Mouse (Mus musculus): ENCODE data around the gene Nvl. TPM values are rescaled to one million over a fixed set of nuclear protein-coding genes. Genes with fewer than 3 reads are reported as not detected.

Nvl gene
- polyA plus RNA-seq (2012; rRNA removed): 9.1 and 13.1 TPM in 2 replicates
- 10.8 and 11.6 TPM in 2 replicates for polyA plus RNA-seq (2014; fragmentation: Nextera tagmentation; extraction: Ambion mirVana)

DNA sequence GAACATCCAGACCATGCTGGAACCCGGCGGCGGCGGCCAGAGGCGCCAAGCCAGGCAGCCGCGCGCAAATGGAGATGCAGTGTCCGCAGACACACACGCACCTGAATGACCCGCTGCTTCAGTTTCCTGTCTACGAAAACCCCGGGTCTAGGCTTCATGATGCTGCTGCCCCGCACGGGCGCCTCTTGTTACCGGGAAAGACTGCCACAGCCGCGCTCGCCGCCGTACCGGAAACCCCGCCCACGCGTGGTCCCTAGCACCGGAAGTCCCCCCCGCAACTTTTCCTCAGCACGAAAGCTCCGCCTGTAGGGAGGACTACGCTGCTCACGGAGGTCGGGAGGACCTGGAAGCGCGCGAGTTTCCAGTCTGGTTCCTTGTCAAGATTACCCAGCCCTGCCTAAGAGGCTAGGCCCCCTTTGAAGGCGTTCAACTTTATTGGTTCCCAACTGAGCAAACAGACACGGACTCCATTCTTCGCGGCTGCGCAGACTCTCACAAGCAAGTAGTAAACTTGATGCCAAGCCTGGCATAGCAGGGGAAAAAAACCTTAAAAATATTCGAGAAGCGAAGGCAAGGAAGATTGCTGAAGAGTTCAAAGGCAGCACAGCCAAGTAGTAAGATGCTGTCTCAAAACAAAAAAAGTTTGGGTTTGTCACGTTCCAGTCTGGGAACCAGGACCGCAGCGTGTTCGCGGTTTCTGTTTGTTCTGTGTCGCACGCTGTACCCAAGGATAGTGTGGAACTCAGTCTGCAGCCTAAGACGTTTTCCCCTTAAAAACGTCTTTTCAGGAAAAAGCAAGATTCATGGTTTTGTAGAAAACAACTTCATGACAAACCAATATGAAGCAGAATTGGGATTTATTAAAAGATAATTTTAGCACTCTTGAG, at the start of gene Nvl, which contains the start of gene Cnih4:
TSS of gene Nvl (minus strand) at position 255 of the 887 bp plus-strand sequence.
TSS of gene Cnih4 (plus strand) at position 744 of the 887 bp plus-strand sequence.
- TF ChIP-seq CTCF (IDR thresholded peaks at IDR 0.05; ENCODE audit: low read depth) (peak; percentile 25; the same call in 1 of the 2 replicates), EP300 (IDR thresholded peaks at IDR 0.05; ENCODE audit: low read depth) (peak; percentile 64)
- DNase-seq (ENCODE audit: low read depth in 3 of 3, low spot score in 3 of 3): peak; percentile 91 to 92 (median 91)
- WGBS (ENCODE audit: insufficient replicate concordance): under 1% methylated on average over 52 of the region's 52 CpGs
- H3K36me3 ChIP-seq (replicated peaks; ENCODE audit: control insufficient read depth, insufficient read depth, low read depth): peaks cover 21% of the 10 kb centered on the region
- no peaks in the 10 kb centered on the region for H3K9me3 ChIP-seq (ENCODE audit: control insufficient read depth, low read length)
- ATAC-seq (ENCODE audit: insufficient read depth): peak; percentile 95
- H3K4me2 ChIP-seq (ENCODE audit: low read depth): peak within 1 kb of the TSS; percentile 87
- peak within 1 kb of the TSS; percentile 89 for H3K9ac ChIP-seq (replicated peaks)
- peak within 1 kb of the TSS; percentile 83 to 99 for H3K4me3 ChIP-seq (ENCODE audit: insufficient read depth in 1 of 2, low read depth in 2 of 2, low read length in 2 of 2)
- peak within 1 kb of the TSS; percentile 93 for H3K27ac ChIP-seq
- no peaks in the 10 kb centered on the region for H3K27me3 ChIP-seq (ENCODE audit: control insufficient read depth, insufficient read depth, low read length)
- peaks cover 20 to 35% of the 10 kb centered on the region in 2 experiments for H3K4me1 ChIP-seq (replicated peaks; ENCODE audit: control insufficient read depth in 2 of 2, insufficient read depth in 2 of 2, low read length in 1 of 2)

DNA sequence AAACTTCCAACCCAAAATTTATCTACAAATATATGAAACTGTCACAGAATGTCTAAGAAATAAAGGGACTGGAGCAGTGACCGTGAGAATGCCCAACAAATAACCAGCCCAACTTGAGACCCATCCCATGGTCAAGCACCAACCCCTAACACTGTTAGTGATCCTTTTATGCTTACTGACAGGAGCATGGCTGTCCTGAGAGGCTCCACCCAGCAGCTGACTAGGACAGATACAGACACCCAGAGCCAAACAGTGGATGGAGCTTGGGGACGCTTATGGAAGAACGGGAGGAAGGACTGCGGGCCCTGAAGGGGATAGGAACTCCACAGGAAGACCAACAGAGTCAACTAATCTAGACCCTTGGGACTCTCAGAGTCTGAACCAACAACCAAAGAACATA, 44.9 kb upstream of the Nvl start:
- no peak; the same call in 1 of the 2 replicates for ATAC-seq (ENCODE audit: insufficient read depth)
- 56% methylated on average over 4 of the region's 4 CpGs for WGBS (ENCODE audit: insufficient replicate concordance)

DNA sequence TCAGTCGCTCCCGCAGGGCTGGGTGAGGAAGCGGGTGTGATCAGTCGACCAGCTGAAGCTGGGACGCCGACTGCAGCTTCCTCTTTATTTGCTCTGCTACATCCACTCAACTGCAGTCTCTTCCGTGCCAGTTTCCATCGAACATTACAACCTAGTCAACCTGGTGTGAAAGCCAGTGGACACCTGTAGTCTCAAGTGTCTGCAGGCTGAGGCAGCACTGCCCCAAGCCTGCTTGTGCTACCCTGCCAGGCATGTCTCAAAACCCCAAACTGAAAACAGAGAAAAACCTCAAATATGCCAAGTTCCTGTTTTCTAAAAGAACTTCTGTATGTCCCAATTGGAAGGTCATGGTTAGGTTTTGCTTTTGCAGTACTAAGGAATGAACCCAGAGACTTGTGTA, 26.2 kb upstream of the Nvl start:
- 15% methylated on average over 8 of the region's 8 CpGs for WGBS (ENCODE audit: insufficient replicate concordance)

More for the DNA sequence above, 44.9 kb upstream of the Nvl start:
- TF ChIP-seq CTCF (IDR thresholded peaks at IDR 0.05; ENCODE audit: low read depth) (no peak), EP300 (IDR thresholded peaks at IDR 0.05; ENCODE audit: low read depth) (no peak)
- no peaks in the 10 kb centered on the region for H3K9me3 ChIP-seq (ENCODE audit: control insufficient read depth, low read length)
- H3K4me1 ChIP-seq (replicated peaks; ENCODE audit: control insufficient read depth in 2 of 2, insufficient read depth in 2 of 2, low read length in 1 of 2): peaks cover 0 to 5% of the 10 kb centered on the region in 2 experiments; a peak in 2 of 4 replicates
- H3K27ac ChIP-seq: no peak overlapping the region
- H3K9ac ChIP-seq (replicated peaks): no peak overlapping the region
- peaks cover 93% of the 10 kb centered on the region for H3K36me3 ChIP-seq (replicated peaks; ENCODE audit: control insufficient read depth, insufficient read depth, low read depth)
- no peak for DNase-seq (ENCODE audit: low read depth in 3 of 3, low spot score in 3 of 3)
- no peak overlapping the region for H3K4me3 ChIP-seq (ENCODE audit: insufficient read depth in 1 of 2, low read depth in 2 of 2, low read length in 2 of 2)
- no peaks in the 10 kb centered on the region for H3K27me3 ChIP-seq (ENCODE audit: control insufficient read depth, insufficient read depth, low read length)
- no peak overlapping the region for H3K4me2 ChIP-seq (ENCODE audit: low read depth)

DNA sequence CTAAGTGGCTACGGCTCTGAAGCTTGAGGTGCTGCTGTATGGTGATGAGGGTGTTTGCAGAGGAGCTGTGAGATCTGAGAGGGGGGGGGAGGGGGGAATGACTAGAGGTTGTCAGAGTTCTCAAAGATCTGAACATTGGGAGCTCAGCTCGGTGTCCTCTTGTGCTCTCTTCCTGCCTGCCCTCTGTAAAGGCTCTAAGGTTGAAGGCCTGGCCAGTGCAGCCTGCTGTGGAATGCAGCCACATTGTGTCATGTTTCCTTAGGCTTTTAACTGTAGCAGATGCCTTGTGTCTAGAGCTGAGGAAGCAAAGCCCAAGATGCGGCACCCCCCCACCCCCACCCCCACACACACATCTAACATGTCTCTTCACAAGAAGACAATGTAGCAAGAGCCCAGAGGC, 24.4 kb upstream of the Nvl start:
- Histone ChIP-seq H3K4me2 (ENCODE audit: low read depth) (no peak overlapping the region), H3K36me3 (replicated peaks; ENCODE audit: control insufficient read depth, insufficient read depth, low read depth) (peaks cover 39% of the 10 kb centered on the region), H3K27me3 (ENCODE audit: control insufficient read depth, insufficient read depth, low read length) (no peaks in the 10 kb centered on the region), H3K27ac (no peak overlapping the region), H3K9me3 (ENCODE audit: control insufficient read depth, low read length) (no peaks in the 10 kb centered on the region), H3K4me1 (replicated peaks; ENCODE audit: control insufficient read depth in 2 of 2, insufficient read depth in 2 of 2, low read length in 1 of 2) (no peaks in the 10 kb centered on the region), H3K9ac (replicated peaks) (no peak overlapping the region), H3K4me3 (ENCODE audit: insufficient read depth in 1 of 2, low read depth in 2 of 2, low read length in 2 of 2) (no peak overlapping the region)
- DNase-seq (ENCODE audit: low read depth in 3 of 3, low spot score in 3 of 3) (no peak), ATAC-seq (ENCODE audit: insufficient read depth) (no peak)
- WGBS (ENCODE audit: insufficient replicate concordance): 71% methylated on average over 3 of the region's 3 CpGs
- no peak for TF ChIP-seq EP300 (IDR thresholded peaks at IDR 0.05; ENCODE audit: low read depth)

More for the DNA sequence above, 26.2 kb upstream of the Nvl start:
- Histone ChIP-seq H3K9me3 (ENCODE audit: control insufficient read depth, low read length) (no peaks in the 10 kb centered on the region), H3K4me1 (replicated peaks; ENCODE audit: control insufficient read depth in 2 of 2, insufficient read depth in 2 of 2, low read length in 1 of 2) (no peaks in the 10 kb centered on the region), H3K27me3 (ENCODE audit: control insufficient read depth, insufficient read depth, low read length) (no peaks in the 10 kb centered on the region), H3K9ac (replicated peaks) (no peak overlapping the region), H3K36me3 (replicated peaks; ENCODE audit: control insufficient read depth, insufficient read depth, low read depth) (peaks cover 49% of the 10 kb centered on the region), H3K4me2 (ENCODE audit: low read depth) (no peak overlapping the region), H3K4me3 (ENCODE audit: insufficient read depth in 1 of 2, low read depth in 2 of 2, low read length in 2 of 2) (no peak overlapping the region), H3K27ac (no peak overlapping the region; the same call in 1 of the 2 replicates)
- DNase-seq (ENCODE audit: low read depth in 3 of 3, low spot score in 3 of 3) (no peak), ATAC-seq (ENCODE audit: insufficient read depth) (no peak)
- TF ChIP-seq CTCF (IDR thresholded peaks at IDR 0.05; ENCODE audit: low read depth) (no peak), EP300 (IDR thresholded peaks at IDR 0.05; ENCODE audit: low read depth) (no peak)

DNA sequence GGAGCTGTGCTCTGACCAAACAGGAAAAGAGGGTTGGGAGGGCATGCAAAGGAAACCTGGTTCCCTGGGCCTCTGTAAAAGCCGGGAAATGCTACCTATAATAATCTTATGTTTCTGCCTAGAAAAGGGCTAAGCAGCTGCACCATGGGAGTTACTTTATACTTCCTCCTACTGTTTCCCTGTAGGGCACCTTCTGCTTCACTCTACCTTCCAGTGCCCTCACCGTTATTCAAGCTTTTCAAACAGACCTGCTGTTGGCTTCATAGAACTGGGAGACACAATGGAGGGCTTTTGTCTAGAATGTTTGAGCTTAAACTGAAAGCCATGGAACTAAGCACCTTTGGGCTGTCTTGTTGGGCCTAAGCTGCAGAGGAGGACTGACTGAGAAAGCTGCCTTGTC, 23.8 kb upstream of the Nvl start:
- DNase-seq (ENCODE audit: low read depth in 3 of 3, low spot score in 3 of 3): no peak
- Histone ChIP-seq H3K27me3 (ENCODE audit: control insufficient read depth, insufficient read depth, low read length) (no peaks in the 10 kb centered on the region), H3K9ac (replicated peaks) (no peak overlapping the region), H3K27ac (no peak overlapping the region), H3K9me3 (ENCODE audit: control insufficient read depth, low read length) (no peaks in the 10 kb centered on the region), H3K4me3 (ENCODE audit: insufficient read depth in 1 of 2, low read depth in 2 of 2, low read length in 2 of 2) (no peak overlapping the region), H3K4me1 (replicated peaks; ENCODE audit: control insufficient read depth in 2 of 2, insufficient read depth in 2 of 2, low read length in 1 of 2) (no peaks in the 10 kb centered on the region), H3K4me2 (ENCODE audit: low read depth) (no peak overlapping the region), H3K36me3 (replicated peaks; ENCODE audit: control insufficient read depth, insufficient read depth, low read depth) (peaks cover 36% of the 10 kb centered on the region)
- no peak for TF ChIP-seq EP300 (IDR thresholded peaks at IDR 0.05; ENCODE audit: low read depth)
- no peak for TF ChIP-seq CTCF (IDR thresholded peaks at IDR 0.05; ENCODE audit: low read depth)
- WGBS (ENCODE audit: insufficient replicate concordance): 86% methylated on average over 2 of the region's 2 CpGs
- ATAC-seq (ENCODE audit: insufficient read depth): no peak
